Mouse (Mus musculus) thymus, postnatal 4 days (tissue): Measurements from ENCODE around the gene Stard13.

ENCODE experiments used
- DNase-seq: peaks from one replicate; pipeline ENCODE4 v3.0.0; 2021

Stard13 gene

DNA sequence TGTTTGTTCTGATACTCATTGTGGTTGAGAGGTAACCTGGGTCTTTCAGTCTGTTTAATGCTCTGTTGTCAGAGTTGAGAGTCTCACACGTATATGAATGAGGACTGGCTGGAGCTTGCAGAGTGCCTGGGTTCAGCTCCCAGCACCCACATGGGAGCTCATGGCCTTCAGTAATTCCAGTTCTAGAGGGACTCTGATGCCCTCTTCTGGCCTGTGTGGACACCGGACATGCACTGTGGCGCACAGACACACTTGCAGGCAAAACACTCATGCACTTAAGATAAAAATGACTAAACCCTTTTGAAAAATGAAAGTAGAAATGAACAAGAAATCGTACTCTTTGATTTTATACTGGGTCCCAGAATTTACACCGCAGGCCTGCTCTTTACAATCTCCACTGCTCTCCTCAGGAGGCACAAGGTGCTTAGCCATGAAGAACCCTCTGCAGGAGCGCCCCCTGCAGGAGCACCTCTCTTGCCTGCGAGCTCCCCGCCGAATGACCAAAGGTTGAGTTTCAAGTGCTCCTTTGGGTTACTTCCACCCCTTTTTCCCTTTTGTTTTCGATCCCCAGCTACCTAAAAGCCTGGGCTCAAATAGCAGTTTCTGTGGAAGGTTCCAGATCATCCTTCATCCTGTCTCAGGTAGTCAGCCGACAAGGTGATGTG, 178.1 kb downstream of the Stard13 start:
- DNase-seq = peak; percentile 17

- no peak for DNase-seq
These were observed 178.9 kb downstream of the Stard13 start for GRCm38 (mm10) chr5:151054743-151055114.

DNA sequence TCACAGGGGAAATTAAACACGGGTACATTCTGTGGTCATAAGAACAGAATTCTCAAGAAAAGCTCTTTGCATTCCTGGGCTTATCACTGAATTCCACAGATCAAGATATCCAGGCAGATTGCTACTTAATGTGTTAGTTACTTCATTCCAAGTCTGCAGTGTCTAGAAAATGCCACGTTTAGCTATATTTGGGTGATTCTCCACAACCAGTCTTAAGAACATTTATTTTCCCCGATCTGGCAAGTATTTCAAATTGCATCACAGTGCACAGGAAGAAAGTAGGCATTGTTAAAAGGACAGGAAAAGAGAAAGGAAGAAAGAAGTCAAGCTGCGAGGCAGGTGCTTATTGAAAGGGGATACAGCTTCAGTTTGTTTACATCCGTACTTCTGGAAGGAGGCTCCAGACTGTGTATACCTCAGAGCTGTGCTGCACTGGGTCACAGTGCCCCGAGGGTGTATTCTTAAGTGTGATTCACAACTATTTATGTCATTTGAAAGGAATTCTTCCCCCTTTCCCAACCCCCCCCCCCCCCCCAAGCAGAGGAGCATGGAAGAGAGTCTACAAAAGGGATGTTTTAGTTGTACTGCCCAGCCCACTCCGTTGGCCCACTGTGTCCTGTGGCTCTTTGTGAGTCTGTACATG, 179.4 kb downstream of the Stard13 start:
- no peak for DNase-seq

GRCm38 (mm10) chr5:151053190-151053589, 180.4 kb downstream of the Stard13 start:
- no peak for DNase-seq

GRCm38 (mm10) chr5:151052331-151052730, 181.3 kb downstream of the Stard13 start:
- DNase-seq = no peak

DNA sequence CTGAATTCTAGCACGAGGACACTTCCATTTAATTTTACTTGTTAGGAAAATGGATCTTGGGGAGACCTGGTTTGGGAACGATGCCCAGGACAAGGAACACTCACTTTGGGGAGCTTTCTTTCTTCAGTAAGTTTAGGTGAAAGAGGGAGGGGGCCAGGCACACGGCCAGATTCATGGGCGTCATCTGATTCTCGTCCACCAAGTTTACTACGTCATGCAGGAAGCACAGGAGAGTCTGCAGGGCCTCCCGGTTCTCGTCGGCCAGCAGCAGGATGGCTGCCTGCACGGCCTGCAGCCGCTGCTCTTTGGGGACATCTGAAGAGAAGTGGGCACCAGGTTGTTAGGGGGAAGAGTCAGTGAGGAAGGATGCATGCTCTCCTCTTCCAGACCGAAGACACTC, 186.1 kb downstream of the Stard13 start:
- no peak for DNase-seq

GRCm38 (mm10) chr5:151046917-151047316, 186.7 kb downstream of the Stard13 start:
- no peak for DNase-seq

DNA sequence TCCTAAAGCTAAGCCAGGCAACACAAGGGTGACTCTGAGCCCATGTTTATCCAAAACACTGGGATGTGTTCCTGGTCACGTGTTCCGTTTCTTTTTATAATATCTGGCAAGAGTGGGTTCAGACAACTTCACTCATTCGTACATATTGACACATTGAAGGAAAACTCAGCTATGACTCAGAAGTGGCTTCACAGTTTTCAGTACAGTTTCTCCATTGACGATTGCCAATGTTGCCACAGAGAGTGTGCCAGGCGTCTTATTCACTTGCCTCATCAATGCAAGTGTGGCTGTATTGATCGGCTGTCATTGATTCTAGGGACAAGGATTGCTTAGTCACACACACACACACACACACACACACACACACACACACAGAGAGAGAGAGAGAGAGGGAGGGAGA, 187.5 kb downstream of the Stard13 start:
- DNase-seq = no peak

- no peak for DNase-seq
These were observed 190.7 kb downstream of the Stard13 start for GRCm38 (mm10) chr5:151042911-151043310.

- DNase-seq = no peak
These were observed 195.8 kb downstream of the Stard13 start for GRCm38 (mm10) chr5:151037871-151038270.

- DNase-seq = no peak
These were observed 198.7 kb downstream of the Stard13 start for GRCm38 (mm10) chr5:151034715-151035512.

GRCm38 (mm10) chr5:151028906-151029305, 204.7 kb downstream of the Stard13 start:
- no peak for DNase-seq

GRCm38 (mm10) chr5:151027171-151027570, 206.5 kb downstream of the Stard13 start:
- no peak for DNase-seq

- no peak for DNase-seq
These were observed 207.6 kb downstream of the Stard13 start for GRCm38 (mm10) chr5:151026069-151026468.

DNA sequence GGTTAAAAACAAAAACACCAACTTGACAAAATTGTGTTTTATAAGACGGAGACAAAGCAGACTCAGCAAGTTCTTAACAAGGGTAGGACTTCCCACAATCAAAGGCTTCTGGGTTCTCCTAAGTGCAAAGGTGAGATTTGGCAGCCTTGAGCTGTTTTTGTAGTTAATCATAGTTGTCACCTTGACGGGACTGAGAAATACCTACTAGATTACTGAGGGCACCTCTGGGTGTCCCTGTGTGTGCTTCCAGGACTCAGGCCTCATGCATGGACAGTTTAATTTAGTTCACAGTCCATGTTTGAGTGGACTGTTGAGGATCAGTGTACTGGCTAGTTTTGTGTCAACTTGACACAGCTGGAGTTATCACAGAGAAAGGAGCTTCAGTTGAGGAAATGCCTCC, 209.2 kb downstream of the Stard13 start:
- DNase-seq = no peak

DNA sequence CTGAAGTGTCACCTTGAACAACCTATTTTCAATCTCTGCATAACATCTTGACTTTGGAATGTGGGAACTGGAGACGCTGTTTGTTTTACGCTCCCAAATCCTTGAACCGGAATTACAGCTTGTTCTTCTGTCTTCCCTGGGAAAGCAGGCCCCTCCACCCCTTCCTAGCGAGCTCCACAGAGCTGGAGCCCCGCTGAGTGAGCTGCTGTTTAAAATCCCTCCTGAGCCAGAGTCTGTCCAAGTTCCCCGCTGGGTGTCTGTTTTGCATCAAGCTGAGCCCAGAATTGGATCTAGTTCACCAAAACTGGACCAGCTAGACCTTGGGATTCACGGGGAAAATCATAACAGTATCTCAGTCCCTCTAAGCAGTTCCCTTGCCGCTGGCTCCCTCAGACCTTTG, 210.2 kb downstream of the Stard13 start:
- no peak for DNase-seq

GRCm38 (mm10) chr5:151022939-151023338, 210.7 kb downstream of the Stard13 start:
- DNase-seq = no peak

DNA sequence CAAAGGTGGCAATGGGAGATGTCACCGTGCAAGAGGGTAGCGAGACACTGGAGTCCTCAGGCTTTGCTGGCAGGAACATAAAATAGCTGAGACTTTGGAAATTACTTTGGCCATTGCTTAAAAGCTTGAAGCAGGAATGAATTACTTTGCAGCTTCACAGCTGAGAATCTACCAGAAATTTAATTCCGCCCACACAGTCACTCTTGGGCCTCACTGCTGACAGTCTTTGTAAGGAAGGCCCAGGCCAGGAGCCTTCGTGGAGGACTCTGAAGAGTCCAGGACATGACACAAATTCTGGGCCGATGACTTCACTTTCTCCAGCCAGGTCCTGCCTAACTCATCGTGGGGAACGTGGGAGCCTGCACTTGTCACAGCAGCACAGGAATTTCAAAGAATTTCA, 211.6 kb downstream of the Stard13 start:
- no peak for DNase-seq

DNA sequence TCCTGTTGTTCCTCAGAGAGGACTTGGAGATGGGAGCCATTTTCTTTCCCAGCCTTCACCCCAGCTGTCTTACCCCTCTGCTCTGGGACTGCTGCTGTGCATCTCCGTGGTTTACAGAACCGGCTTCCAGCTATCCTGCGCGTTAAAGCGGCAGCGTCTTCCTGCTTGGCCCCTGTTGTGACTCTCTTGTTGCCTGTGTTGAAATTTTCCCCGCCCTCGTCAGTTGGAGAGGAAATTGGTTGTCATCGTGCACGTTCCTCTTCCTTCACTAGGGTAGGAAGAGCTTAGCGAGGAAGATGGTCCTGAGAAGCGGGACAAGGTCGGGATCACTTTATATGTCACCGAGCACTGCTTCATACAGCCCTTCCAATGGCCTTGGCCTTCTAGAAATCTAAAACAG, 212.8 kb downstream of the Stard13 start:
- DNase-seq = no peak

DNA sequence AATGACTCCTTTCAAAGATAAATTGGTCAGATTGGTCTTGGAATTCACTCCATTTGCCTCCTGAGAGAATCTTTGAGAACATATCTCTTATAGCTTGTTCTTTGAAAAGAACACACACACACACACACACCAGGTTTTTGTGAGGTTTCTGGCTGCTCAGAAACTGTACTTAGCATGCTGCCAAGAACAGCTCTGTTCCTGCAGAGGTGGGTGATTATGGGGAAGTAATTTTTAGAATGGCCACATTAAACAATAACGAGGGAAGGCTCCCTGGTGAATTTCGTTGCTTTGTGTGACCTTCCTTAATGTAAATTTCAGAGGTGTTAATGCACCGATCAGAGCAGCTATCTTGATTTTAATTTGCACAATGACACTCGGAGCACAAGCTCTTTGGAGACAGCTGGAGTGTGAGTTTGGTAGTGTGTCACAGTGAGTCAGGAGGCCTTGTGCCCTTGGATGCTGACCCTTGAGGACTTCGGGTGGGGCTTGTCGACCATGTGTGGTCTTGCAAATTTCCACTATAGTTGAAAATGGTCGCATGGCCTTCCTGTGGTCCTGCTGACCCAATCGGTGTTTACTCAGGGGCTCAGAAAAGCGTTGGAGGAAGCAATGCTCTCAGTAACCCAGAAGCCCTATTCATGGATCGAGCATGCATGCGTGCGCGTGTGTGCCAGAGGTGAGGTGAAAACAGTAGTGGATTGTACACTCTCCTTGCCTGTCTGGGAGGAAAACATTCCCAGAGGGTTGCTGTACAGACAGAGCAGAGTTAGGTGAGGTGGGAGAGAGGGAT, 213.4 kb downstream of the Stard13 start:
- DNase-seq = no peak

DNA sequence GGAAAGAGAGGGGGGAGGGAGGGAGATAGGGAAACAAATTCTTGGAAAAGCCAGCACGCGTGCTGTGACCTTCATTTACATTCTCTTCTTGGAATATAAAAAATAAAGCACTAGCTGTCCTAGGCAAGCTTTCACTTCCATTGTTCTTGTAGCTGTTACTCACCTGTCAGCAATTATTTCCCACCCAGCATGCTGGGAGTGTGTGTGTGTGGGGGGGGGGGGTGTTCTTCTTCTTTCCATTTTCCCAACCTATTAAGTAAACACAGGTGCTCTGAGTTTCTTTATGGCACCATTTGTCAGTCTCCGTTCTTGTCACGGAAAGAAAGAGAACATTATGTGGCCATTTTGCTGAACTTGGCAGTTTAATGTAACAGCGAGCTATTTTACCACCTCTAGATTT, 214.7 kb downstream of the Stard13 start:
- no peak for DNase-seq

- no peak for DNase-seq
These were observed 215.2 kb downstream of the Stard13 start for GRCm38 (mm10) chr5:151018450-151018849.

DNA sequence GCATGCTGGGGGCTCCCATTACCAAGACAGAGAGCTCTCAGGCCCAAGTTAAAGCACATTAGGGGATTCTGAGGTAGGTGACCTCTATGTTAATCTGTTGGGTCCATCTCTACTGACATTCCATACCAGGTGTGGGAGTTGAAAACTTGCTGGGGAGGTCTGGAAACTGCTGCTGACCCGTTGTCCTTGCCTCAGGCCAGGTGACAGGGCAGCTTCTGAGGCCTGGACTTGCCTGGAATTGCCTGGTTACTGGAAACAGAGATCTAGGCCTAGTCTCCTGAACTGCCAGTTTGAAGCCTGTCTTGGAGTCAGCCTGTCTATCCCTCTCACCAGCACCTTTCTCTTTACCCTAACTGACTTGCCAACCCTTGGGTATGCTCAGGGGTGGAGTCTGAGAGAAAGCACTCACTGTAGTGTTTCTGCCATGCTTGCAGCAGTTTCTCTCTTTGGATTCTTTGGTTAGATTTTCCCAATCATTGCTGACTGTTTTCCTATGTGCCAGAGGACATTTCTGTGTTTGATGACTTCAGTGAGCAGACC, 229.3 kb downstream of the Stard13 start:
- DNase-seq = no peak
